Mouse (Mus musculus): Measurements from ENCODE around the gene Kcnab1. TPM values are rescaled to one million over a fixed set of nuclear protein-coding genes. Genes with fewer than 3 reads are reported as not detected.

Gene Kcnab1
- polyA plus RNA-seq, 1 experiment from 2014 or later = 16.3 TPM

DNA sequence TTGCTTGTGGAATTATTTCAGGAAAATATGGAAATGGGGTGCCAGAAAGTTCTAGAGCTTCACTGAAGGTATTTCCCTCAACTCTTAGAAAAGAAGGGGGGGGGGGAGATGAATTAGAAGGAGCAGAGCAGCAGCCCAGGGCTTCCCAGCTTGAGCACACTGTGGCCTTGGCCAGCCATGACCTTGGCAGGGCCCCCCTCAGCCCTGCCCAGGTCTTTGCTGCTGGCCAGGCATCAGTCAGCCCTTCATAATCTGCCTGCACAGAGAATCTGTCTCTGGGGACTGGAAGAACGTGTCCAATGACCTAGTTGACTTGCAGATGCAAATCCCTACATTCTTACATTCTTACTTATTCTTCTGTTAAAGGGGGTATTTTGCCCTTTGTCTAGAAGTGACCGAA is 249.1 kb downstream of the Kcnab1 start:
- Histone ChIP-seq H3K27ac (replicated peaks) (no peak overlapping the region), H3K27me3 (replicated peaks) (no peaks in the 10 kb centered on the region), H3K4me1 (no peaks in the 10 kb centered on the region), H3K4me2 (no peak overlapping the region), H3K36me3 (0 out of 2 replicates have a peak, but pooled peaks cover 3% of the 10 kb centered on the region), H3K4me3 (replicated peaks) (no peak overlapping the region), H3K9me3 (replicated peaks) (no peaks in the 10 kb centered on the region), H3K9ac (replicated peaks) (no peak overlapping the region)
- 72% methylated on average over 2 of the region's 2 CpGs for WGBS
- ATAC-seq (ENCODE audit: low FRiP score) = no peak

DNA sequence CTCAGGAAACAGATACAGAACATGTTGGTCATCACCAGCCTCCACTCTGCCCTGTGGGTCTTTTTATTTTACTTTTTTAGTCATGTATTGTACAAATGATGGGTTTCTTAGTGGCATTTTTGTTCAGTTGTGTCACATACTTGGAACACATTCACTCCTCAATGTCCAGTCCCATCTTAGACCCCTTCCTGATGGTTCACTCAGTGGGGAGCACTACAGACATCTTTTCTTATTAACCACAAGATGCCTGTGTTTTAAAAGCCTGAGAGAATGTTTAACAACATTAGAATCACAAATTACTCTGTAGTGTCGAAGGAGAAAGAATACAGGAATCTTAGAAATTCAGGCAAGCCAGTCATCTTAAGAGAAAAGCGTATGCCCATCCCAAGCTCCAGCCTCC is 249.7 kb downstream of the Kcnab1 start:
- WGBS = 79% methylated on average over 2 of the region's 2 CpGs
- Histone ChIP-seq H3K4me1 (no peaks in the 10 kb centered on the region), H3K4me2 (no peak overlapping the region), H3K27ac (replicated peaks) (no peak overlapping the region), H3K9me3 (replicated peaks) (no peaks in the 10 kb centered on the region), H3K36me3 (0 out of 2 replicates have a peak, but pooled peaks cover 3% of the 10 kb centered on the region), H3K4me3 (replicated peaks) (no peak overlapping the region), H3K27me3 (replicated peaks) (no peaks in the 10 kb centered on the region), H3K9ac (replicated peaks) (no peak overlapping the region)
- no peak for ATAC-seq (ENCODE audit: low FRiP score)

DNA sequence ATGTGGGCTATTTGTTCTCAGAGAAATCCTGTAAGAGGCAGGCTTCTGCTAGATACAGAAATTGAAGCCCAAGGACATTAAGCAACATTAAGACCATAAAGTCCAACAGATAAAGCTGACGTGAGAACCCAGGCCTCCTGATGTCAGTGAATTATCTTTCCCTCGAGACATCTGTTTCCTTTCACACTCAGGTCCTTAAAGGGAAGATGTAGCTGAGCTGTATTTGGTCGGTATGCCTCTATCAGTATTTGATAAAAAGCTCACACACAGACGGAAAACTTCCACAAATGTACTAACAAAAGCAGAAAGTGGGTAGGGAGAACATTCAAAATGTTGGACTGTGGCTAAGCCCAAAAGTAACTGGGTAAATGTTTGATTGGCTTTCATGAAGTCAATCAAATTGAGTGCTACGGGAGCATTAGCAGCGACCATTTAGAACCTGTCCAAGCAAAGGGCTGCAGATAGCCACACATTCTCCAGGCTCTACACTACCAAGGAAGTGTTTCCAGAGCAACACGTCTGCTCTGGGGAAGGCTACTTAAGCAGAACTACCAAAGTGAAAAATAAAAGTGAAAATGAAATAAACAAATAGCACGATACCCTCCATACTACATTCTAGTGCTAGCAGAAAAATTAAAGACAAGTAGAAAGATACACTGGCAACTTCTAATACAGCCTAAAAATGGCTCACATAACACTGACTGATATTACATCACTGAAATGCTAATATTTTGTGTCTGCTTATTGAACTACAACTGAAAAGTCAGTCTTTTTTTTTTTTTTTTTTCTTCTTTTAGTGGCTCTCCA is 251.2 kb downstream of the Kcnab1 start:
- Histone ChIP-seq H3K36me3 (peaks cover 6% of the 10 kb centered on the region; the same call in 1 of the 2 replicates), H3K9ac (replicated peaks) (no peak overlapping the region), H3K4me2 (no peak overlapping the region), H3K27me3 (replicated peaks) (no peaks in the 10 kb centered on the region), H3K4me1 (no peaks in the 10 kb centered on the region), H3K4me3 (replicated peaks) (no peak overlapping the region), H3K27ac (replicated peaks) (no peak overlapping the region), H3K9me3 (replicated peaks) (no peaks in the 10 kb centered on the region)
- no peak for ATAC-seq (ENCODE audit: low FRiP score)
- 72% methylated on average over 8 of the region's 8 CpGs for WGBS

DNA sequence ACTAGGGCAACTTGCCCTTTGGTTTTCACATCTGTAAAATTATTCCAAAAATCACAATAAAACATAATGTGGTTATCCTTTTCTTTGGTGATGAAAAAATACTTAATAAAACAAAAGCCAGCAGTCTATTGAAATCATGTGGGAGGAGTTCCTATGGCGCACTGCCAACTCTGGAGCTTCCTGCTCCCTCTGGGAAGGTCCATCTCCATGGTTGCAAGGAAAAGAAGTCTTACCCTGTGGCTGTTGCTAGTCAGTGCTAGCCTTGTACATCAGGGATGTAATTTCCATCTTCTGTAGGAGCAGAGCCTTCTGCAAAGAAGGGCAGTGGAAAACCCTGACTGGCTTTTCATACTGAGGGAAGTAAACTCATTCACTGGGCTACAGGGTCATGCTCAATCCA is 254.3 kb downstream of the Kcnab1 start:
- H3K9me3 ChIP-seq (replicated peaks) = no peaks in the 10 kb centered on the region
- no peak overlapping the region for H3K4me3 ChIP-seq (replicated peaks)
- H3K27ac ChIP-seq (replicated peaks) = no peak overlapping the region
- peaks cover 6% of the 10 kb centered on the region; the same call in 1 of the 2 replicates for H3K36me3 ChIP-seq
- ATAC-seq (ENCODE audit: low FRiP score) = no peak
- WGBS = 86% methylated on average over 1 of the region's 1 CpGs
- no peak overlapping the region for H3K9ac ChIP-seq (replicated peaks)
- H3K4me1 ChIP-seq = no peaks in the 10 kb centered on the region
- no peak overlapping the region for H3K4me2 ChIP-seq
- H3K27me3 ChIP-seq (replicated peaks) = no peaks in the 10 kb centered on the region

DNA sequence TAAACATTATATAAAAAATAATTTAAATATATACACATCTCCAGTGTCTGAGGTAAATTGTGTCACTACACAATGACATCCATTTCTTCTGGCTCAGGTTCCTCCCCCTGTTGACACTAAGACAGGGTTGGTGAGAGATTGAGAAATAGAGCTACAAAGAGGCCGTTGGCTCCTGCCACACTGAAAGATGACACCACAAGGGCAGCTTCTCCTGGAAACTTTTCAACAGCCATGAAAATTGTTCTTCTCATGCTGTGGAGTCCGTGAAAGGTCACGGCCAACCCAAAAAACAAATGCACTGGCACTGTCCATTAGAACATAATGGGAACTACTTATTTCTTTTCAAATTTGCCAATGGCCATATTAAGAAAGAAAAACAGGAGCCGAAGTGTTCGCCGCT is 256.0 kb downstream of the Kcnab1 start:
- H3K4me3 ChIP-seq (replicated peaks) = no peak overlapping the region
- H3K9me3 ChIP-seq (replicated peaks) = no peaks in the 10 kb centered on the region
- WGBS = 62% methylated on average over 6 of the region's 6 CpGs
- H3K27me3 ChIP-seq (replicated peaks) = no peaks in the 10 kb centered on the region
- no peak for ATAC-seq (ENCODE audit: low FRiP score)
- no peak overlapping the region for H3K27ac ChIP-seq (replicated peaks)
- no peak overlapping the region for H3K9ac ChIP-seq (replicated peaks)
- no peak overlapping the region for H3K4me2 ChIP-seq
- H3K4me1 ChIP-seq = no peaks in the 10 kb centered on the region
- peaks cover 8% of the 10 kb centered on the region; the same call in 1 of the 2 replicates for H3K36me3 ChIP-seq

DNA sequence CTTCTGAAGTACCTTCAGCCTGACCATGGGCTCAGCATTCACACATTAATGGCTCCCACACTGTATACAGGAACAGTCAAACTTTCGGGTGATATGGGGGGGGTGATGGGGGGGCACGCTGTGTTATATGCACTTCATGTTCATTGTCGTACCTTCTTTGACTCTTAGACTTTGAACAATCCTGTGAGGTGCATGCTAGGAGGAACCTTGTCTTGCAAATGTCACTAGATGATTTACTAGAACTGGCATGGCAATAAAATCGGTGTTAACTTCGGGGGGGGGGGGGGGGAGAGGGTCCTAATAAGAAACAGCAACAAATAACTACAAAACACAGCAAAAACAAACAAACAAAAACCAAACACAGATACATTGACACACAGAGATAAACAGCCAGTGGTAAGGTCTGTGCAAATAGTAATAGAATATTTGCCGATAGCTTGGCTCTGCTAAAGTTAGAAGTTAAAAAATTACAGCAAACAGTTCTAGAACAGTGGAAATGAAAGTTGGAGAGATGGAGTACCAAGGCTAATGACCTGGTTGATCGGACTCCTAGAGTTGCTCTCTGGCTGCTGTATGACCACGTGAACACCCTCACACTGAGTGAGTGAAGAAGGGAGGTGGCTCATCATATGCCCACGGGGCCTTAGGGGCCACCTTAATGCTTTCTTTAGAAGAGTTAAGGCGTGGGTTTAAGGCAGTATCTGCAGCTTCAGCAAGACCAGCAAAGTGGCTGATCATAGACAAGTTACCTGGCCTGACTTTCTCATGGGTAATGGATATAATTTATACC is 256.9 kb downstream of the Kcnab1 start:
- H3K27ac ChIP-seq (replicated peaks) = no peak overlapping the region
- no peak for ATAC-seq (ENCODE audit: low FRiP score)
- H3K4me1 ChIP-seq = no peaks in the 10 kb centered on the region
- no peak overlapping the region for H3K4me2 ChIP-seq
- peaks cover 13% of the 10 kb centered on the region; the same call in 1 of the 2 replicates for H3K36me3 ChIP-seq
- H3K27me3 ChIP-seq (replicated peaks) = no peaks in the 10 kb centered on the region
- H3K9me3 ChIP-seq (replicated peaks) = no peaks in the 10 kb centered on the region
- 82% methylated on average over 10 of the region's 10 CpGs for WGBS
- H3K4me3 ChIP-seq (replicated peaks) = no peak overlapping the region
- no peak overlapping the region for H3K9ac ChIP-seq (replicated peaks)

DNA sequence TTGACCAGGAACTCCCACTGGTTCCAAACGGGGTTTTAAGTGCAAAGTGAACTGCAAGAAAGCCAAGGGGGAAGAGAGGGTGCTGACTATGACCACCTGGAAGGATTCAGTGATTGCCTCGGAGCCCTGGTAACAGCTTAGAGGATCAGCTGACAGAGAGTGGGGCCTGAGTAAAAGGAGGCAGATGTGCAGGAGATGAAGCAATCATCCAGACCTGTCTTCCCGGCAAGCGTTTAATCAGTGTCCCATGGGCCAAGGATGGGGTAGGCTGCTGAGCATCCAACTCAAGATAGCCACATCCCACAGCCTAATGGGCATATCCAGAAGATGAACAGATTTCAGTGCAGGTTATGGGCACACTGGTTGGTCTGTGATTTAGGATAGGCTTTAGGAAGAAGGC is 258.8 kb downstream of the Kcnab1 start:
- Histone ChIP-seq H3K36me3 (peaks cover 23% of the 10 kb centered on the region), H3K9ac (replicated peaks) (no peak overlapping the region), H3K4me2 (no peak overlapping the region), H3K27ac (replicated peaks) (no peak overlapping the region), H3K4me3 (replicated peaks) (no peak overlapping the region), H3K4me1 (no peaks in the 10 kb centered on the region), H3K27me3 (replicated peaks) (no peaks in the 10 kb centered on the region), H3K9me3 (replicated peaks) (no peaks in the 10 kb centered on the region)
- WGBS = 61% methylated on average over 4 of the region's 4 CpGs
- no peak for ATAC-seq (ENCODE audit: low FRiP score)

DNA sequence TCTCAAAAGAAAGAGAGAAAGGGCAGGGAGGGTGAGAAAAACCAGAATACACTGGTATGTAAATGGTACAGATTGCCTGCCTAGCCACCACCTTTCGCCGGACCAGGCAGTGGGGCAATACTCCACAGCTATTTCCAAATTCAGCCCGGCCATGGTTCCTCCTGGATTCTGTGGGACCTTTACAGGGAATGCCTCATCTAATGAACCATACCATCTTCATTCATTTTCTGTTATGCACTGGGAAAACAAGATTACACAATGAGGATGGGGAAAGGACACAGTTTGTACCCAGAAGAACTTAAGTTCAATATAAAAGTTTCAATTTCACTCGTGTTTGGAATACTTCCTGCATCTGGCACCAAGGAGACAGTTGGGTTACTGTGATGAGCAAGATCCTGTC is 263.4 kb downstream of the Kcnab1 start:
- Histone ChIP-seq H3K4me2 (no peak overlapping the region), H3K27ac (replicated peaks) (no peak overlapping the region), H3K27me3 (replicated peaks) (no peaks in the 10 kb centered on the region), H3K4me1 (0 out of 2 replicates have a peak, but pooled peaks cover 2% of the 10 kb centered on the region), H3K9ac (replicated peaks) (no peak overlapping the region), H3K36me3 (peaks cover 38% of the 10 kb centered on the region), H3K4me3 (replicated peaks) (no peak overlapping the region), H3K9me3 (replicated peaks) (no peaks in the 10 kb centered on the region)
- no peak for ATAC-seq (ENCODE audit: low FRiP score)
- WGBS = 91% methylated on average over 4 of the region's 4 CpGs

DNA sequence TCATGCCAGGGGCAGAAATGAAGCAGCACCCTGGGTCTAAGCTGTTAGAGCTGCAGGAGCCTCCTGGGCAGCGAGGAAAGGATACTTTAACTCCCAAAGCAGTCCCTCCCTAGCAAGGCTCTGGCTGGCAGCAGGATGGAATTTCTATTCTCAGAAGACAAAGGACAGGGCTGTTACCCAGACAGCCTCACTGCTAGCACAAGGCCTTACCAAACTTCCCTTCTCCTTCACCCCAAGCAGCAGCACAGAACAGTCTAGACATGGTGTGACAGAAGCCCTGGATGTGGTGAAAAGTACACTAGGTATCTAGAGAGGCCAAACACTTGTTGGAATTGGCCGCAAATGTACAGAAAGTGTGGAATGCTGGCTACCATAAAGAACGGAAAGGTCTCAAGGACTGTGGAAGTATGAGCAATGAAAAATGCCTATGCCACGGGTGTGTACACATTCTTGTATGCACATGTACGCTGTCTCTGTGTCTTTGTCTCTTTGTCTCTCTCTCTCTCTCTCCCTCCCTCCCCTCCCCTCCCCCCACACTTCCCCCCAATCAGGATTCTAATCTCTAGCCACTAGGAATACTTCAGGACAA is 264.5 kb downstream of the Kcnab1 start:
- no peaks in the 10 kb centered on the region for H3K27me3 ChIP-seq (replicated peaks)
- H3K27ac ChIP-seq (replicated peaks) = no peak overlapping the region
- H3K4me3 ChIP-seq (replicated peaks) = no peak overlapping the region
- H3K4me2 ChIP-seq = no peak overlapping the region
- peaks cover 38% of the 10 kb centered on the region for H3K36me3 ChIP-seq
- no peaks in the 10 kb centered on the region for H3K9me3 ChIP-seq (replicated peaks)
- 79% methylated on average over 5 of the region's 5 CpGs for WGBS
- H3K9ac ChIP-seq (replicated peaks) = no peak overlapping the region
- 0 out of 2 replicates have a peak, but pooled peaks cover 2% of the 10 kb centered on the region for H3K4me1 ChIP-seq
- ATAC-seq (ENCODE audit: low FRiP score) = no peak

DNA sequence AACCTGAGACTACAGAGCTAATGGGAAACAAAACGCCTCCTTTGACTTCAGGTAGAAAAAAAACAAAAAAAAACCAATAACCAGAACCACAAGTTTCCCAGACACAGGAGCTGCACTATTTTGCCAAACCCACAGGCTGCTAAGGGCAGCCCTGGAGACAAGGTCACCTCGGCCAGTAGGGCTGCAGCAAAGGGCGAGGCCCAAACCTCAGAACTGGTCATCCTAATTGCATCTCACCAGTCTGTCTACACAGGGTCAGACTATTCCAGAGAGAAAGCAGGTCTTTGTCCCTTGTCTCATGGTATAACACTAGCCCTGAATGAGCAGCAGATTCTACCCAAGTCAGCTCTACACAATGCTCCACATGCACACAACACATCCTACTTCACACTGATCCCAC is 265.5 kb downstream of the Kcnab1 start:
- Histone ChIP-seq H3K27me3 (replicated peaks) (no peaks in the 10 kb centered on the region), H3K27ac (replicated peaks) (no peak overlapping the region), H3K4me1 (0 out of 2 replicates have a peak, but pooled peaks cover 2% of the 10 kb centered on the region), H3K9me3 (replicated peaks) (no peaks in the 10 kb centered on the region), H3K9ac (replicated peaks) (no peak overlapping the region), H3K36me3 (peaks cover 41% of the 10 kb centered on the region), H3K4me3 (replicated peaks) (no peak overlapping the region), H3K4me2 (no peak overlapping the region)
- WGBS = 91% methylated on average over 3 of the region's 3 CpGs
- ATAC-seq (ENCODE audit: low FRiP score) = no peak

DNA sequence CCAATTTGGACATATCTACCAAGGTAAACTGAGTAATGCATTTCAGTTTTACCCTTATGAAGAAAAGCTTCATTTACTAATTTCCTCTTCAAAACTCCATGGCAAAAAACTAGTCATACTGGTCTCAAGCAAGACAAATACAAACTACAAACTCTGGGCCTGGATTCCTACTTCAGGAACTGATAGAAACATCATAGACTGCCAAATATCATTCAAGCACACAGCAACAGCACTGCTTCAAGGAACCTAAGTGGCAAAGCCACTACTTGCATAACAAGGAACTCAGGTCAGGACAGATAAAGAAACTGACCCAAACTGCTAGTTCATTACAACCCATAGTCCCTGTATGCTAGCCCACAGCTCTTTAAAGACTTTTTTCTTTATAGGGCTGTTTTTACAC is 269.5 kb downstream of the Kcnab1 start:
- Histone ChIP-seq H3K4me3 (replicated peaks) (no peak overlapping the region), H3K9ac (replicated peaks) (no peak overlapping the region), H3K27me3 (replicated peaks) (no peaks in the 10 kb centered on the region), H3K36me3 (peaks cover 30% of the 10 kb centered on the region), H3K9me3 (replicated peaks) (no peaks in the 10 kb centered on the region), H3K4me2 (no peak overlapping the region), H3K27ac (replicated peaks) (no peak overlapping the region), H3K4me1 (no peaks in the 10 kb centered on the region)
- ATAC-seq (ENCODE audit: low FRiP score) = no peak

Data from neural tube, embryonic 15.5 days (tissue).